Mouse (Mus musculus) left cerebral cortex, postnatal 14 days (tissue): Measurements from ENCODE around the gene Trpc1. TPM values are rescaled to one million over a fixed set of nuclear protein-coding genes. Genes with fewer than 3 reads are reported as not detected.
A peak's percentile ranks its signal among the peaks of the same experiment; 100 is the strongest.

Experiments
- DNase-seq, 2 experiments: peaks; one replicate each; pipeline ENCODE4 v3.0.0; 2021 to 2022; ENCODE audit warnings: low spot score in 2 of 2, mixed read lengths in 1 of 2
- intact Hi-C: fragments of 180-260 bp; cut with DNase I; formaldehyde crosslinking; loops from one replicate; pipeline ENCODE4 v1.15.1; 2025
- long read RNA-seq, 2 experiments: library from polyadenylated mRNA; stranded (forward); transcript quantifications; one replicate each; pipeline ENCODE4 v2.0.0; 2021
- total RNA-seq, 2 experiments: library from RNA; stranded (reverse); gene quantifications; 2 replicates each; pipeline ENCODE4 v1.2.3; 2021

Gene Trpc1
- 10 to 100 TPM; 48.2 to 48.3 TPM for total RNA-seq
- long read RNA-seq, experiment 1, full-length matches to known transcripts = 43 of 54 reads
- long read RNA-seq, experiment 1, partial matches to known transcripts = 5 of 54 reads
- long read RNA-seq, experiment 1, other reads (novel, unspliced or antisense) = 6 of 54 reads
- long read RNA-seq, experiment 2, full-length matches to known transcripts = 33 of 47 reads
- long read RNA-seq, experiment 2, partial matches to known transcripts = 5 of 47 reads
- long read RNA-seq, experiment 2, other reads (novel, unspliced or antisense) = 9 of 47 reads

DNA sequence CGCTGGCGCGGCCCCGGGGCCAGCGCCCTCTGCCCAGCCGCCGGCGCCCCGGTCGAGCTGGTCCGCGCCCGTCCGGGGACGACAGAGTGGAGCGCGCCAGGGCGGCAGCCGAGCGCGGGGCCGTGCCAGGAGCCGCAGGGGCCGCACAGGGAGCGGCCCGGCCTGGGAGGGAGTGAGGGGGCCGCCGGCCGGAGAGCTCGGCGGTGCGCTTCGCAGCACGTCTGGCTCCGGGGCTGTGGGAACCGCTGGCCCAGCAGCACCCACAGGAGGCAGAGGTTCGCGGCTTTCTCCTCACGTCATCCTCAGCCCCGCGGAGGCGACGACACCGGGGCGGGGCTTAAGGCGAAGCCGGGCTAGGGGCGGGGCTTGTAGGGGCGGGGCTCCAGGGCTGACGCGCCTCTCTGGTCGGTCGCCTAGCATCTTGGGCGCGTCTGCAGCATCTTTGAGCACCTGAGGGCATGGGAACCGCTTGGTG, at the start of gene Trpc1:
Gene Trpc1 (minus strand): TSS at position 339 of the 475 bp plus-strand sequence.
- peak; percentile 77 to 83 for DNase-seq
- intact Hi-C loops = loop anchor here (5.0 kb wide), 1 partner anchor 102 kb away; no protein-coding TSS in a partner anchor

DNA sequence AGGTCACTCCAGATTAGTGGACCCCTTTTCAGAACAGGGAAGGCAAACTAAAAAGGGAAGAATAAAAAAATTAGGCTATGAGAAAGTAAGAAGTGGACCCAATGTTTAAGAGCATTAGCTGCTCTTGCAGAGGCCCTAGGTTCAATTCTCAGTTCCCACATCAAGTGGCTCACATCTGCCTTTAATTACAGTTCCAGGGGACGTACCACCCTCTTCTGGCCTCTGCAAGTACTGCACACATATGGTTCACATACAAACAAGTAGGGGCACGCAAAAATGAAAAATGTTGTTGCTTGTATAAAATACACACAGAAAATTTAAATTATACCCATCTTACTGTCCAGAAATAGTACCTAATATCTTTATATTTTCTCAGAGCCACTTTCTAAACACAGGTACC, 46.1 kb upstream of the Trpc1 start:
- no peak for DNase-seq
- intact Hi-C loops = no loop called here

DNA sequence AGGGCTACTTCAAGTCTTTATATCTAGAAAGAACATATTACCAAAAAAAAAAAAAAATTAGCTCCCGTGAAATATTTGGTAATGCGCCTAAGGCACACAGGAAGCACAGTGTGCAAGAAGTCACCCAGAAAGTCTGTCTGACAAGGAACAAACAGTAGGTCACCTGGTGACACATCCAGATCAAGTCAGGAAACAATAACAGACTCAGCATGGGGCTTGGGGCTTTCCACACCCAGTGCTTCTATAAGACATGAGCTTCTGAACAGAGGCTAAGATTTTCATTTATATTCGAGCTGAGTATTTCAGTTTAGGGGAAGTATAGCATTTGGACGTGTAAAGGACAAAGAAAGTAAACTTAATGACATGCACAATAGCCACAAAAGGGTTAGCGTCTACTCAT, 45.7 kb upstream of the Trpc1 start:
- intact Hi-C loops = no loop called here

DNA sequence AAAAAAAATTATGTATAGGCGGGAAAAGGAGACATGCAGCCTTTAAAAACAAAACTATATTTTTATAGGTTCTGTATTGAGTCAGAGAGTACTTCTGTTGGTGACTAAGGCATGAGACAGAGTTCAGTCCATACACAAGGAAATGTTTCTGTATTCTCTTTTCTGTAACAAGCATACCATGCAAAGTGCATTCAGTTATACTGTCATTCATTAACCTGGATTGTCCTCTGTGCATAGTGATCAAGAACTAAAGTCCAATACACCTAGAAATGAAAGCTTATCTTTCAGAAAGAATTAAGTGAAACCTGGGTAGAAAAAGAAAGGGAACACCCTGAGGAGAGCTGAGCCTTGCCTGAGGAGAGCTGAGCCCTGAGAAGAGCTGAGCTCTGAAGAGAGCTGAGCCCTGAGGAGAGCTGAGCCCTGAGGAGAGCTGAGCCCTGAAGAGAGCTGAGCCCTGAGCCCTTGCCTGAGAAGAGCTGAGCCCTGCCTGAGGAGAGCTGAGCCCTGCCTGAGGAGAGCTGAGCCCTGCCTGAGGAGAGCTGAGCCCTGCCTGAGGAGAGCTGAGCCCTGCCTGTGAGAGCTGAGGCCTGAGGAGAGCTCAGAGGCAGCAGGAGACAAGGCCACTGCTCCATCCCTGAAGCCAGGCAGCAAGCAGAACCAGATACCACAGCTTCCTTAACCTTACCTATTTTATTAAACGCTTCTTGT, 45.1 kb upstream of the Trpc1 start:
- intact Hi-C loops = no loop called here
- no peak for DNase-seq

More for the DNA sequence above, 45.7 kb upstream of the Trpc1 start:
- no peak for DNase-seq

DNA sequence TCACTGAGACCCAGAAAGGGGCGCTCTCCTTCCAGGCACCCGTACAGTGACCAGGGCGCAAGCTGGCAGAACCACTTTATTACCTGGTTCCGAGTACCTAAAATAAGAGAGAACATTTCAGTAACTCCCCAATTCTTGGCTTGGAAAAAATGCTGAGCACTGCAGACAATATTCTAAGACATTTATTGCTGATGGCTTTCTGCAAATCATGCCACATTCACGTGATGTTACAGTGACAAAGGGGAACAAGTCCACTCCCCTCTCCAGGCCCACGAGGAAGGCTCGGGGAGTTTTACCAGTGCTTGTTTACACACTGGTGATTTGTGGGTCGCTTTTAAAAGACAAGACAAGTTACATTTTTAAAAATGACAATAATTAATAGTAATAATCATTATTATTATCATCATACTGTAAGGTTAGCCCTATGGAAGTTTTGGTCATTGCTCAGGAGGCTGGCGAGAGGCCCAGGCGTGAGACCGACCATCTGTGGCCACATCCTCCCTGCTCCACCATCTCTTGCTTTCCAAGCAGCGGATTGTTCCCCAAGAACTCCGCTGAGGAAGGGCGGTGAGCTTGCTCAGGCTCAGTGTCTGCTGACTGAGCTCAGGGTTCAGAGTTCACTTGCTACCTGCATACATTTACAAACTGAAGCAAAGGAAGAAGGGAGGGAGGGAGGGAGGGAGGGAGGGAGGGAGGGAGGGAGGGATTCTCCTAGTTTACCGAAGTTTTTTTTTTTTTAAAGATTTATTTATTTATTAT, 44.0 kb upstream of the Trpc1 start:
- DNase-seq = no peak
- intact Hi-C loops = no loop called here

DNA sequence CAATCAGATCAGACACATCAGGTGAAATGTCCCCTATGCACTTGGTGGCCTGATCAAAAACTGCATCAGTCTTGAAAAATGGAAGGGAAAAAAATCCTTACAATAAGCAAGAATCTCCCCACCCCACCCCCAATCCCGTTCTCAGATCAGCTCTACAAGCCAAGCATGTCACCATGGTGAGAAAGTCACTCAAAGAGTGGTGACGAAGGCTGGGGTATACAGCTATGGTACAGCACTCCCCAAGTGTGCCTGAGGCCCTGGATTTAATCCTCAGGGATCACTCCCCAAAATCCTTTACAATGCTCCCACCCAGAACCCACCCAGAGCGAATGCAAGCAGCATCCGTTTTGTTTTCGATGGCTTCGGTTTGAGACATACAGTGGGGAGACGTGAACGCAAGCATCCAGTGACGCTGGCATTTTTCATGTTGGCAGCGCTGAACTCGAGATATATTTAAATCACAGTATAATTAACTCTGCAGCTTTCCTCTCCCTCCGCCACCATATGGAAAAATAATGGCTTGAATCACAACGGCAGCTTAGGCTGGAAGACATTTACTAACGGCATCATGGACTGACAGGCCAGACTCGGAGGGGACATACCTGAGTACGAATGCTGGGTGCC, 34.8 kb upstream of the Trpc1 start:
- peak; percentile 28 to 30 for DNase-seq
- intact Hi-C loops = no loop called here

DNA sequence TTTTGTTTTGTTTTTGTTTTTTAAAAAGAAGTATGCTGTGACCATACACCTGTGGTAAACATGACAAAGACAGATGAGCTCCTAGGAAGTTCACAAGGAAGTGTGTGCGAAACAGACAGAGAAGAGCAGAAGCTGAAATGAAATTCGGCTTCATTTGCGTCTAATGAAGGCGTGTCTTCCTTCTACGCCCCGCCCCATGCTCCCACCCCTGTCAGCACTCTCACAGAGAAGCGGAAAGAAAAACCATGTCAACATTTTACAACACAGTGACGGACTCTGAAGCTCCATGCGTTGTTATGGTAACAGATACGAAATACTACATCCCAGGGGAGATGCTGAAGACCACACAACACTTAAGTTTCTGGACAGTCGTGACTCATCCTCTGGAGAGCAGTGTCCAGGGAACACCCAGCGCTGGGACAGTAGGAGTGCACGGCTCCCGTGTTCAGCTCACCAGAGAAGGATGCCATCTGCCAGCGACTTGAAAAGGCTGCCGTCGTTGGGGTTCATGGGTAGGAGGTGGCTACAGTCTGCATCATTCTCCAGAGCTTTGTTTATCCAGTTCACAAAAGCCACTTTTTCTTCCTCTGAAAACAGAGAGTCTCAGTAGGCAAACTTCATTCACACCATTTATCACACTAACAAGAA, 33.6 kb upstream of the Trpc1 start:
- DNase-seq = peak in 1 of 2 experiments; percentile 23
- intact Hi-C loops = no loop called here

DNA sequence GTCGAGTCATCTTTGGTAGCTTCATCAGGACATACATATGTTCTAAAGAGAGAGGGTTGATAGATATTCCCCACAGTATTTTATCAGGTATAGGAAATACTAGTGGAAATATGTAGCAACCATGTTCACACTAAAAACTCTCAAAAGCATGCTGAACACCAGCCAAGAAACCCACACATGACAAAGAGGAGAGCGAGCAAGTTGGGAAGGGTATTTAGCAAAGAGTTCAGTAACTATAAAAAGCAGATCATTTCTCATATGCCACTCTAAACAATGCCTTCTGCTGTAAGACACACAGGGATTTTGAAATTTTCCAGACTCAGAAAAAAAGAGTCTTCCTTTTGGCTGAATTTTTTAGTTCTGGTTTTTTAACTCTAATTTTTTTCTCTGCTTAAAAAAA, 21.5 kb upstream of the Trpc1 start:
- no peak for DNase-seq
- intact Hi-C loops = no loop called here

DNA sequence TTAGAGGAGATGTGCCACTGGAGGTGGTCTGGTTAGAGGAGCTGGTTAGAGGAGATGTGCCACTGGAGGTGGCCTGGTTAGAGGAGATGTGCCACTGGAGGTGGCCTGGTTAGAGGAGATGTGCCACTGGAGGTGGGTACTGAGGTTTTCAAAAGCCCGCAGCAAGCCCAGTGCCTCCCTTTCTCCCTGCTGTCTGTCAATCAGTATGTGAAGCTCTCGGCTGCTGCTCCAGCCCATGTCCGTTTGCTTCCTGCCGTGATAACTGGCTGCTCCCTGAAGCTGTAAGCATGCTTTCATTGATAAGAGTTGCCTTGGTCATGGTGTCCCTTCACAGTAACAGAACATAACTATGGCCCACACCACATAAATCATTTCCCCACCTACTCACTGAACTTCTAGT, 13.0 kb upstream of the Trpc1 start:
- intact Hi-C loops = no loop called here

DNA sequence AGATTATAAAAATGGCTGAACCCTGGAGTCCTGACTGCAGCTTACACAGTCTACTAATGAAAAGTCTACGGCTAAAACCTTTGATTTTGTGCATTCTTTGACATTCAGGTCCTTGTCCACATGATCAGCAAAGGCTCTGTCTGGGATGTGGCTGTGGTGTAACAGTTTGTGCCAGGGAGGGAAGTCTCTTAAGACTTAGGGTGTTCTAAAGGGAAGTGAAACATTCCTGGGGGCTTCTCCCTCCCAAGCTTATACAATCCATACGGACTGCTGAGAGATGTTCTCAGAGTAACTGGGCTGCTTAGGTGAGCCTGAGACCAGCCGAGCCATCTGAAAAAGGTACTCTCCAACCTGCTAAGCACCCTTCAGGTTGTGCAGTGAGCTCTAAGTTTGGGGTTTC, 12.1 kb upstream of the Trpc1 start:
- no peak for DNase-seq
- intact Hi-C loops = no loop called here

More for the DNA sequence above, 13.0 kb upstream of the Trpc1 start:
- no peak for DNase-seq

DNA sequence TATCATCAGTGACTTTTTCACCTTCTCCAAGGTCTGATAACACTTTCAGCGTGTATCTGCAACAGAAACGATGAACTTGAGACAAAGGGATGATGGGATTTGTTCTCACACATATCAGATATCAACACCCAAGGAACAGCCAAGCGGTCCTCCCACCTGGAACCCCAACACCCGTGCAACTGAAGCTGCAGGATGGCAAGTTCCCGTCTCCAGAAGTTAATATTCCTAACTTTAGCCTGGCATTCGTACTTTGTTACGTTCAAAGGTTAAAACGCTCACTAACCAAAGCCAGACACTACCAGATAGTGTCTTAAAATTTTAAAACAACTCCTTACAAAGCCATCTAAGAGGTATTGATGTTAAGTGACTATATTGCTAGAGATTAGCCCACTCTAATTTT, 11.2 kb upstream of the Trpc1 start:
- DNase-seq = no peak
- intact Hi-C loops = no loop called here

DNA sequence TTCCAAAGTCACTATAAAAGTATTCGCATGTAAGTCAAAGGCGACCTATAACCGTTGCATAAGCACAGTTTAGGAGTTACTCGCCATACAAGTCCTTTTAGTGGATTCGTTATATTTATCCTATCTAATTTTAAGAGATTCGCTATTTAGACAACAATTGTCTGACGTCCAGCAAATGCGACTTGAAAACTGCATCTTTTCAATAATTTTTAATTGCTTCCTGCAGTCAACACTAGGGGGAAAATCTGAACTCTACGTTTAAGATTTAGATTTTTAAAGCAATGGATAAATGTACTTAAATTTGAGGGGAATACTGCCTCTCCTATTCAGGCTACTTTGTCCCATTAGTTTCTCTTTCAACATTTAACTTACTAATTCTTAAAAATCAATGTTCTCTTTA, 571 bp upstream of the Trpc1 start:
- intact Hi-C loops = loop anchor here (5.0 kb wide), 1 partner anchor 102 kb away; no protein-coding TSS in a partner anchor
- no peak for DNase-seq

DNA sequence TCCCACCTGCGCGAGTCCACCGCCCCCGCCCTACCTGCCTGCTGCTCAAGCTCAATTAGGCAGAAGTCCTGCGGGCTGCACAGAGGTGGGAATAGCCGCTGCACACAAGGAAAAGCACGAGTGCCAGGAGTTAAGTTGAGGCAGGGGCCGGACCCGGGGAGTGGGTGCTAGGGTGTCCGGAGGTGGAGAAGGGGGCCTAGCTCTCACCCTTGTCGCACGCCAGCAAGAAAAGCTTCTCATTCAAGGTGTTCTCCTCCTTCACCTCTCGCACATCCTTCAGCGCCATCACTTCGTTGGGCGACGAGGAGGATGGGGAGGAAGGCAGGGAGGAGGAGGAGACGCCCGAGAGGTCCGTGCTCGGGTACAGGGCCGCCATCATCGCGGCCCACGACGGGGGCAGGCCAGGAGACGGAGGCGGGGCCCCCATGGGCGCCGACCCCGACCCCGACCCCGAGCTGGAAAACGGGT, 680 bp downstream of the Trpc1 start:
- intact Hi-C loops = no loop called here
- DNase-seq = peak in 1 of 2 experiments; percentile 15

DNA sequence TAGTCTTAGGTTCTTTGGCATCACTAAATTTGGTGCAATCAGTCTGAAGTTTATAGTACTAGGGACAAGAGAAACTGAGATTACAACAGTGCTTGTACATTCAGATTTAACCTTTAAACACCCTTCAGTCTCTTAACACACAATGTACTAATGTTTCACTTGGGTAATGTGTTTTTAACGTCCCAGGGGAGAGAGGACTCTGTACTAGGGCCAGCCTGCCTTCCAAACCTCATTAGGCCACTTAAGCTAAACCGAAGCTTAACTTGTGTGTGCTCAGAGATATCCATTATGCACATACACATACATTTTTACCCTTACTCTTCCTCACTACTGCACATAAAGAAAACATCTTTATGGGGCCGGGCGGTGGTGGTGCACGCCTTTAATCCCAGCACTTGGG, 2.9 kb downstream of the Trpc1 start:
- intact Hi-C loops = no loop called here
- no peak for DNase-seq

DNA sequence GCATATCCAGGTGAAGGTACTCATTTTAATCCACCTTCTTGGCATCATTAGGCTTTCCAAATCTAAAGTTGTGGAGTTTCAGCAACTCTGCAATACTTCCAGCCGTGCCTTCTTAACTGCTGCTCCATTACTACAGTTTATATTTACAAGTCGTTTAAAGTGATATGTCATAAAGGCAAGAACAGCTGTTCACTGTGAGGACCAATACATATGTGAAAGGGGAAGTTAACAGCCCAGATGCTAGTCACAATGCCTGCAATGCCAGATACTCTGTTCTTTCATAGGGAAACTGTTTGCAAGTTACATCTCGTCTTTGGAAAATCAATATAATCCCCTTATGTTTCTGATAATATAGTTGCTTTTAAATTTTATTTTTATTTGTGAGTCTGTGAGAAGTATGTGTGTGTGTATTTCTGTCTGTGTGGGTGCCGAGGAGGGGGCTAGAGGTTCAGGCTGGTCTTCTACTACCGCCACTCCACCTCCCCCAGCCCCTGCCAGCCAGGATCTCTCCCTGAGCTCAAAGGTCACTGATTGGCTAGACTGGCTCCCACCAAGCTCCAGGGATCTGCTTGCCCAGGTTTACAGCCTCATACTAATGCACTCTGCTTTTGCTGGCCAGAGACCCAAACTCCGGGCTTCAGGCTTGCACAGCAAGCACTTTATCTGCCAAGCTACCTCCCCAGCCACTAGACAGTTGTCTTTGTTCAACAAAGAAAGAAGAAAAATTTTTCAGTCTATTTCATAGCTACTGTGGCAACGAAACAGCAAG, 5.1 kb downstream of the Trpc1 start:
- no peak for DNase-seq
- intact Hi-C loops = no loop called here

DNA sequence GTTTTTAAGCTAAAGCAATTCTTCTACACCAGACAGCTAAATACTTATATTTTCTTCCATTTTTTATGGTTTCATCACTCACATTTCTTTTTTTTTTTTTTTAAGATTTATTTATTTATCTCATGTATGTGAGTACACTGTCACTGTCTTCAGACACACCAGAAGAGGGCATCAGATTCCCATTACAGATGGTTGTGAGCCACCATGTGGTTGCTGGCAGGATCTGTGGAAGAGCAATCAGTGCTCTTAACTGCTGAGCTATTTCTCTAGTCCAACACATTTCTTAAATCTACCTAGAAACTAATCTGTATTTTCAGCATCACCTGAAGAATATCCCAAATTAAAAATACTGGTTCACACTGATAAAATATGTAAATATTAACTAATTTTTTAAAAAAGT, 13.9 kb downstream of the Trpc1 start:
- no peak for DNase-seq

DNA sequence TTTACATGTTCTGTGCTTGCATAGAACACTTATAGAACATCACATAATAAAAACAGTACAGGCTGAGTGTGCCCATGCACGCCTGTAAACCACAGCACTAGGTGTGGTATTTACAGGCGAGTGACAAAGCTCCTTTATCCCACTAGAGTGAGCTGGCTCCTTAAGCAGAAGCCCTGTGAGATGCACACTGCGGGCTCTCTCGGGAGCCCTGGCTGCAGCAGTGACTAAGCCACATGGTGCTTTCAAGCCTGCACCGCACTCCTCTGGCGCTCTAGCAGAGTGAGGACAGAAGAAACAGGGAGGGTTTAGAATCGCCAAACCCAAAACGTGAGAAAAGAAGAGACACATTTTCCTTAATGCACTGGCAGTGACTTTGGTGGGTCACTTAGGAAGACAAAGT, 37.6 kb downstream of the Trpc1 start:
- intact Hi-C loops = loop anchor here (10.0 kb wide), 1 partner anchor 142 kb away; the partner anchor contains the start of gene Atr
- DNase-seq = no peak

More for the DNA sequence above, 13.9 kb downstream of the Trpc1 start:
- intact Hi-C loops = no loop called here

DNA sequence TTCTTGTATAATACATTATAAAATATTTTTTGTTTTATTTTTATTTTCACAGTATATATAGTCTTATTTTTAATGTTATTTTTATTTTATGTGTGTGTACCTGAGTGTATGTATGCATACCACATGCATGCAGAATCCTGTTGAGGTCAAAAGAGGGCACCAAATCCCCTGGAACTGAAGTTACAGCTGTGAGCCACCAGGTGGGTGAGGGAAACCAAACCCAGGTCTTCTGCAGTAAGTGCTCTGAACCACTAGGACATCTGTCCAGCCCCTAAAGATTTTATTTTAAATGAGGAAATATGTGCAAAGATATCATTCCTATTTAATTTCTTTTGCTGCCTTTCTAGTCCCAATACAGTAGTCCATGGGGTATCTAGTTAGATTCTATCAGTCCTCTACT, 41.2 kb downstream of the Trpc1 start:
- DNase-seq = no peak
- intact Hi-C loops = loop anchor here (5.0 kb wide), 1 partner anchor 237 kb away; no protein-coding TSS in a partner anchor
